Mouse (Mus musculus) liver, postnatal 0 days (tissue): Measurements from ENCODE around the gene Kcnk13. TPM values are rescaled to one million over a fixed set of nuclear protein-coding genes. Genes with fewer than 3 reads are reported as not detected.

ENCODE experiments used
- ATAC-seq: fragments of 200-750 bp; cut with Nextera tagmentation; 2 replicates; pipeline ENCODE4 v1.8.0; 2017; ENCODE audit warnings: mild to moderate bottlenecking, moderate library complexity
- DNase-seq: peaks from one replicate; pipeline ENCODE4 v3.0.0-alpha.2; 2016
- H3K27ac ChIP-seq: fragments of 300-500 bp; sonication (generic); 2 replicates; pipeline ENCODE4 v1.5.1; 2014; ENCODE audit warnings: antibody characterized with exemption, moderate library complexity, mild to moderate bottlenecking, low read depth
- H3K27me3 ChIP-seq: fragments of 300-500 bp; sonication (generic); 2 replicates; pipeline ENCODE4 v1.6.1; 2014; ENCODE audit warnings: low read length, control low read depth, mixed read lengths; ENCODE audit not compliant: insufficient read depth
- H3K36me3 ChIP-seq: fragments of 300-500 bp; sonication (generic); replicated peaks from 2 replicates; pipeline ENCODE4 v1.6.1; 2014; ENCODE audit warnings: mild to moderate bottlenecking, control low read depth, low read length, moderate library complexity, mixed read lengths; ENCODE audit not compliant: insufficient read depth
- H3K4me1 ChIP-seq: fragments of 300-500 bp; sonication (generic); 2 replicates; pipeline ENCODE4 v1.6.1; 2014; ENCODE audit warnings: antibody characterized with exemption, mild to moderate bottlenecking, control low read depth; ENCODE audit not compliant: insufficient read depth
- H3K4me2 ChIP-seq: fragments of 300-500 bp; sonication (generic); 2 replicates; pipeline ENCODE4 v1.6.1; 2014; ENCODE audit warnings: low read depth, mild to moderate bottlenecking, low read length, moderate library complexity, mixed read lengths
- H3K4me3 ChIP-seq: fragments of 300-500 bp; sonication (generic); 2 replicates; pipeline ENCODE4 v1.5.1; 2014; ENCODE audit warnings: low read depth, low read length
- H3K9ac ChIP-seq: fragments of 300-500 bp; sonication (generic); replicated peaks from 2 replicates; pipeline ENCODE4 v1.6.1; 2014; ENCODE audit warnings: mild to moderate bottlenecking, moderate library complexity
- H3K9me3 ChIP-seq: fragments of 300-500 bp; sonication (generic); 2 replicates; pipeline ENCODE4 v1.6.1; 2016; ENCODE audit warnings: mild to moderate bottlenecking, control low read depth, low read length, mixed read lengths
- CTCF ChIP-seq: sonication (generic); IDR thresholded peaks from 2 replicates; pipeline ENCODE4 v1.5.1; 2016; ENCODE audit warnings: antibody characterized with exemption, low read depth
- EP300 ChIP-seq: IDR thresholded peaks from 2 replicates; pipeline ENCODE4 v1.6.1; 2016; ENCODE audit warnings: antibody characterized with exemption, low read depth, mild to moderate bottlenecking
- WGBS: fragments of 180-500 bp; shearing (Covaris S2); extraction: QIAGEN DNeasy Blood & Tissue Kit; methylation state at CpG from one replicate; pipeline ENCODE4 v1.1.7; 2014; ENCODE audit not compliant: insufficient replicate concordance; 5-methylcytosine and 5-hydroxymethylcytosine counted together
- polyA plus RNA-seq: library from polyadenylated mRNA; unstranded; fragments of >200 nt; fragmentation: Nextera tagmentation; extraction: Ambion mirVana; gene quantifications from 2 replicates; pipeline ENCODE4 v1.2.1, GENCODE M21; 2015

Kcnk13 gene
- polyA plus RNA-seq, 1 experiment from 2014 or later: 1.3 TPM

GRCm38 (mm10) chr12:99939179-99939578 lies 25.1 kb upstream of the Kcnk13 start:
- Histone ChIP-seq H3K4me3 (no peak overlapping the region), H3K4me2 (no peak overlapping the region), H3K9ac (no peak overlapping the region), H3K27ac (no peak overlapping the region), H3K9me3 (no peaks in the 10 kb centered on the region), H3K27me3 (no peaks in the 10 kb centered on the region), H3K36me3 (peaks cover 8% of the 10 kb centered on the region; the same call in 1 of the 2 replicates), H3K4me1 (peaks cover 5% of the 10 kb centered on the region; the same call in 1 of the 2 replicates)
- no peak for TF ChIP-seq CTCF
- TF ChIP-seq EP300: no peak
- ATAC-seq (no peak), DNase-seq (no peak)
- 86% methylated on average over 6 of the region's 6 CpGs for WGBS

GRCm38 (mm10) chr12:99940704-99941103 lies 23.6 kb upstream of the Kcnk13 start:
- Histone ChIP-seq H3K9ac (no peak overlapping the region; the same call in 1 of the 2 replicates), H3K36me3 (0 out of 2 replicates have a peak, but pooled peaks cover 8% of the 10 kb centered on the region), H3K27me3 (no peaks in the 10 kb centered on the region), H3K27ac (no peak overlapping the region), H3K4me3 (no peak overlapping the region), H3K9me3 (no peaks in the 10 kb centered on the region), H3K4me2 (no peak overlapping the region), H3K4me1 (peaks cover 5% of the 10 kb centered on the region; the same call in 1 of the 2 replicates)
- WGBS: 88% methylated on average over 7 of the region's 7 CpGs
- TF ChIP-seq CTCF (no peak), EP300 (no peak)
- DNase-seq (no peak), ATAC-seq (no peak)

GRCm38 (mm10) chr12:99942441-99942840 lies 21.9 kb upstream of the Kcnk13 start:
- H3K27me3 ChIP-seq: no peaks in the 10 kb centered on the region
- 30% methylated on average over 8 of the region's 8 CpGs for WGBS
- H3K9me3 ChIP-seq: no peaks in the 10 kb centered on the region
- TF ChIP-seq CTCF: no peak
- TF ChIP-seq EP300: no peak
- H3K4me3 ChIP-seq: no peak overlapping the region
- peaks cover 5% of the 10 kb centered on the region; the same call in 1 of the 2 replicates for H3K4me1 ChIP-seq
- peak; percentile 21 for DNase-seq
- no peak overlapping the region for H3K9ac ChIP-seq
- no peak overlapping the region for H3K4me2 ChIP-seq
- H3K36me3 ChIP-seq: peaks cover 8% of the 10 kb centered on the region; the same call in 1 of the 2 replicates
- H3K27ac ChIP-seq: no peak overlapping the region
- ATAC-seq: 0 out of 2 replicates have a peak, but pooled peaks have one; percentile 35

GRCm38 (mm10) chr12:99952928-99953327 lies 11.4 kb upstream of the Kcnk13 start:
- Histone ChIP-seq H3K27me3 (no peaks in the 10 kb centered on the region), H3K4me2 (no peak overlapping the region), H3K27ac (no peak overlapping the region), H3K9ac (no peak overlapping the region), H3K36me3 (peaks cover 7% of the 10 kb centered on the region; the same call in 1 of the 2 replicates), H3K9me3 (no peaks in the 10 kb centered on the region), H3K4me1 (no peaks in the 10 kb centered on the region), H3K4me3 (no peak overlapping the region)
- ATAC-seq (no peak; the same call in 1 of the 2 replicates), DNase-seq (peak; percentile 57)
- WGBS: 63% methylated on average over 7 of the region's 7 CpGs
- TF ChIP-seq CTCF: peak; percentile 70
- no peak for TF ChIP-seq EP300

GRCm38 (mm10) chr12:99956411-99956810 lies 7.9 kb upstream of the Kcnk13 start:
- TF ChIP-seq CTCF (no peak), EP300 (no peak)
- no peak for ATAC-seq
- 45% methylated on average over 7 of the region's 7 CpGs for WGBS
- Histone ChIP-seq H3K36me3 (peaks cover 4% of the 10 kb centered on the region; the same call in 1 of the 2 replicates), H3K9me3 (no peaks in the 10 kb centered on the region), H3K27me3 (0 out of 2 replicates have a peak, but pooled peaks cover 4% of the 10 kb centered on the region), H3K4me2 (no peak overlapping the region), H3K27ac (0 out of 2 replicates have a peak overlapping the region, but pooled peaks have one; percentile 2), H3K4me3 (no peak overlapping the region), H3K4me1 (no peaks in the 10 kb centered on the region), H3K9ac (no peak overlapping the region)
- no peak for DNase-seq

- Histone ChIP-seq H3K4me2 (no peak overlapping the region), H3K9me3 (no peaks in the 10 kb centered on the region), H3K4me3 (no peak overlapping the region), H3K9ac (no peak overlapping the region), H3K27ac (peak overlapping the region; percentile 44; the same call in 1 of the 2 replicates), H3K27me3 (0 out of 2 replicates have a peak, but pooled peaks cover 4% of the 10 kb centered on the region), H3K4me1 (no peaks in the 10 kb centered on the region), H3K36me3 (0 out of 2 replicates have a peak, but pooled peaks cover 4% of the 10 kb centered on the region)
- 64% methylated on average over 9 of the region's 9 CpGs for WGBS
- TF ChIP-seq EP300 (no peak), CTCF (no peak)
- ATAC-seq (peak; percentile 87), DNase-seq (no peak)
Measured at GRCm38 (mm10) chr12:99958068-99959060, 5.9 kb upstream of the Kcnk13 start.
